Mouse (Mus musculus) R1 (cell line): ENCODE measurements around the gene Cadm1.

Source experiments
- DNase-seq: peaks from one replicate; pipeline ENCODE4 v3.0.0-alpha.2; 2018; ENCODE audit warnings: low read depth, low spot score

Cadm1 gene

DNA sequence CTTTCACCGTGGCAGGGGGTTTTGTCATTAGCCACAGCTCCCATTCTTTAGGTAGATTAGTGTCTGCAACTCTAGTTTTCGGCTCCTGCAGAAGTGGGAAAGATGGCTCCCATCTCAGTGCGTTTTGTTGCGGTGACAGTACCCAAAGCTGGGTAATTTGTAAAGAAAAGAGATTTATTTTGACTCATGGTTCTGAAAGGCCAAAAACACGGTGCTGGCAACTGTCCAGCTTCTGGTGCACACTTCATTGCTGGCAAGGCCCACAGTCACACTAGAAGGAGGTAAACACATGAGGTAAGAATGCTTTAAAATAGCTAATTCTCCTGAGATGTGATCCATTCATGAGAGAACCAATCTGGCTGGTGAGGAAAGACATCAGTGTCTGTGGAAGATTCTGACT lies 18.9 kb downstream of the Cadm1 start:
- DNase-seq = no peak

DNA sequence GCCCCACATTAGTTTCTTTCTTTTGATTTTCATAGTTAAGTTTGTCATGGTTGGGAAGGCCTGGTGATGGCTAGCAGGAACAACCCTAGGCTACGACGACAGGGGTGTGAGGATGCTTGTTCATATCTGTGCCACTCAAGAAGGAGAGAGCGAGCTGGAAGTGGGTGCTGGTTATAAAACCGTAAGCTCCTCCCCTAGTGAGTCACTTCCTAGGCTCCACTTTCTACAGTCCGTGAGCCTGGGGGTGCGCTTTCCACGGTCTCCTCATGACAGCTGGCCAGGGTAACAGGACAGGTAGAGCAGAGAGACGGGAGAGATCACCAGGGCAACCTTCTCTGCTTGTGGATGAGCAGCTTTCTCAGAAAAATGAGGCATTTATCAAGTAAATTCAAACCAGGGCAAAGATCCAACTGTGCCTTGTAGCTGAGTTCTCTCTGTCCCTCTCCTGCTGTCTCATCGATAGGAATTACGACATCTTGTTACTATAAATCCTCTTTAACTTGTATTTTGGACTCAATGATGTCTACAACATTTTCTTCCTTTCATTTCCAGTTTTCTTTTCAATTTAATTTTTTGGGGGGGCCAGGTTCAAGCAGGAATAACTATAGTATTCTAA lies 23.1 kb downstream of the Cadm1 start:
- no peak for DNase-seq

DNA sequence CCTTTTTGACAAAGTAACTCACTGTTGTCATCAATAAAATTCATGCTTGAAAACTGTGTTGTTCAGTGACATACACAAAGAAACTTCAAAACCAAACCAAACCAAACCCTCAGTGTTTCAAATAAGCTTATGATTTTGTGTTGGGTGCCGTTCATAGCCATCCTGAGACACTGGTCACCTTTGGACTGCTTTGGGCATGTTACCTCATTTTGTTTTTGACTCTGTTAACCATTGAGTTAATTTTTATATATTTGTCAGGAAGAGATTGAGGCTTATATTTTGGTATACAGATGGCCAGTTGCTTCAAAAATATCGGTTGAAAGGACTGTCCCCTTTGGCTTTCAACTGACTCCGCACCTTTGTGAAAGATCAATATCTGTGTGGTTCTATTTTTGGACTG lies 30.8 kb downstream of the Cadm1 start:
- no peak for DNase-seq

DNA sequence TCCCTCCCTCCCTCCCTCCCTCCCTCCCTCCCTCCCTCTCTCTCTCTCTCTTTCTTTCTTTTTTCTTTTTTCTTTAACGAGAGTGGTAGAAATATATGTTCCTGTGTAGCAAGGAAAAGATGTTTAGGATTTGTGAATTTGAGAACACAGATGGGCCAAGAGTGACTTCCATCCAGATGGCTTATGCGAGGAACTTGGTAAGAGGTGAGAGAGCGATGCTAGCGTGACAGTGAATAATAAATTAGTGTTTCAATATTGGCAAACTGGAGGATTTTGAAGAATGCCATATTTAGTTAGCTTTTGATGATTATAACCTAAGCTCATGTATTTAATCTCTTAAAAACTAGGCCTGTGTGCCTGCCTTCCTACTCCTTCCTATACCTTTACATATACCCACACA lies 31.6 kb downstream of the Cadm1 start:
- no peak for DNase-seq

DNA sequence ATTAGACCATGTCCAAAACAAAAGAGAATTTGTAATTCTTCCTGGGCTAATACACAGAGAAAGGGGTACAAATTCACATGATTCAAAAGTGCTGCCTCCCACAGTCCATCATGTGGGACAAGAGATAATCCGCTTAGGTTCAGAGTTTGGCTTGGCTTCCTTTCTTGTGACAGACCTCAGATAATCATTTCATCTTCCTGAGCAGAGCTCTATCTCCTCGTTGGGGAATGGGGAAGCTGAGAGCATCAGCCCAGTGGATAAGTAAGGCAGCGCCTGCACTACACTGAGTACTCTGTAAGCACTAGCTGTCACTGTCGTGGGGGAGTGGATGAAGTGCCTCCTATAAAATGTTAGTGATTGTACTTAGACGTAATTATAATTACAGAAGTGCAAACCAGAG lies 35.1 kb downstream of the Cadm1 start:
- DNase-seq = no peak

DNA sequence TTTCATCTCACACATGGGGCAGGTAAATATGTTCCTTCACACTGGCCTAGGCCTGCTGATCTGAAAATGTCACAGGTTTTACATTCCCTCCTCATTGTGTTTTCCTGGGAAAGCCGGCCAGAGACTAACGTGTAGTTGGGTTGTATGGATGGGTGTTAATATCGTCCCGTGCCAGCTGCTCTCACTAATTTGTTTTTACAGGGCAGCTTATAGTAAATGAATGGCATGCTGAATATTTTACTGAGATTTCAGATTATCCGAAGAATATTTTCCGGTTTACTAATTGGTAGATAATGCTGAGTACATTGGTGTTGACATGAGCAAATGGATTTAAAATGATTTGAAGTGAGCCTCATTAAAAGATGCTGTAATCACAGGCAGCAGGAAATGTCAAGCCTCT lies 37.9 kb downstream of the Cadm1 start:
- no peak for DNase-seq

DNA sequence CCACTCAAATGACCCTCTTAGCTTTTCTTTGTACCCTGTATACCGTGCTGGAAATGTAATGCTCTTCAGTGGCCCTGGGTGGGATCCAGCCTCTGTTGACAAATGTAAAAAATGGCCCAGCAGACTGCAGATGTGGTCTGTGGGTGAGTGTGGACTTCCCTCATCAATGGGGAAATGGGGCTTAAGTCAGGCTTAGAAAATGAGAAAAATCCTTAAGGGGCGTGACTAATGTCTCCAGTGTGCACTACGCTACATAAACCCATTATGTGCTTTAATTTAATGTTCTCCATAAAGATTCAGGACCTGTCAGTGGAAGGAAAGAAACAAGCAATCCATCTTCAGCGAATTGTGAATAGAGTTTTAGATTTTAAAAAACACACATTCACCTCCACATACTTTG lies 40.2 kb downstream of the Cadm1 start:
- DNase-seq = no peak

DNA sequence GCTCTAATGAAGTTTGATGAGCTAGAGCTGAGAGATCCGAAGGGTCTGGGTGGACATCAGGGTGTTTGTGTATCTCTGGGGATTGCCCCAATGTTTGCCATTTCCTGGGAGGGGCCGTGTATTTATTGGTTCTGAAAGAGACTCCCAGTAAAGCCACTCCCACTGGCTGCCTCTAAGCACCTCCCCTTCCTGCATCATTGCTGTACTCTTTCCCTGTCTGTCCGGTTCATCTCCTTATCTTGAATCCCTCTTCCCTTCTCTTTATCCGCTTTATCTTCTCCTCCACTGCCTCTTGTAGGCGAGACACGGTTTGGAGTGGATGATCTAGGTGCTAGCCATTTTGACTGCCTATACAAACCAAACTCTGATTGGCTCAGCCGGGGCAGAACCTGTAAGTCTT lies 41.5 kb downstream of the Cadm1 start:
- peak; percentile 77 for DNase-seq

DNA sequence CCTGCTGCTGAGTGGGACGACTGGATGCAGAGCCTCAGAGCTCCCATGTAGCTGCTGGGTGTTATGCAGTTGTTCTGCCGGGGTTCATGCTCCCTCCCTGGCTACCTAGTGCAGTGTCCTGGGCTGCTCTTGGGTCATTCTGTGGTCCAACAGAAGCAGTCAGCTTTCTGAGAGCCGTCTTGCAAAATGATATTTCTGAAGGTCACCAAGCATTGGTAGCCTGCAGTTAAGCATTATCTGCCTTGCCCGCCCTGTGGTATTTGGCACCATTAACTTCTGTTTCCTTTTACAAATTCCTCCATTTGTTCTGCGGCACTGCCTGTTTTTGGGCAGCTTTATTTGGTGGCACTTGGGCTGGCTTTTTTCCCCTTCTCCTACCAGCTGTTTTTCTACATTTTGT lies 42.2 kb downstream of the Cadm1 start:
- no peak for DNase-seq

DNA sequence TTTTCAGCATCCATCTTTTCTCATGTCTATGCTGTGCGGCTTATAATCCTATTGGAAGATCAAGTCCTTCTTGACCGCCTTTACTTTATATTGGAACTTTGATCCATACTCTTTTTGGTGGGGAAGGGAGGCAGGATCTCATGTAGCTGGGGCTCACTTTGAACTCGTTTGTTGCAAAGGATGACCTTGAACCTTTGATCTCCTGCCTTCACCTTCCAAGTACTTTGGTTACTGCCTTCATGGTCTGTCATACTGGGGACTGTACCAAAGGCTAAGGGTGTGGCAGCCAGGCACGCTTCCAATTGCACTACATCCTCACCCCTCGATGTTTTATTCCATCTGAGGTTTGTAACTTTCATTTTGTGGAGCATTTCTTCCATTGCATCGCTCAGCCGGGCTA lies 43.5 kb downstream of the Cadm1 start:
- peak; percentile 74 for DNase-seq

DNA sequence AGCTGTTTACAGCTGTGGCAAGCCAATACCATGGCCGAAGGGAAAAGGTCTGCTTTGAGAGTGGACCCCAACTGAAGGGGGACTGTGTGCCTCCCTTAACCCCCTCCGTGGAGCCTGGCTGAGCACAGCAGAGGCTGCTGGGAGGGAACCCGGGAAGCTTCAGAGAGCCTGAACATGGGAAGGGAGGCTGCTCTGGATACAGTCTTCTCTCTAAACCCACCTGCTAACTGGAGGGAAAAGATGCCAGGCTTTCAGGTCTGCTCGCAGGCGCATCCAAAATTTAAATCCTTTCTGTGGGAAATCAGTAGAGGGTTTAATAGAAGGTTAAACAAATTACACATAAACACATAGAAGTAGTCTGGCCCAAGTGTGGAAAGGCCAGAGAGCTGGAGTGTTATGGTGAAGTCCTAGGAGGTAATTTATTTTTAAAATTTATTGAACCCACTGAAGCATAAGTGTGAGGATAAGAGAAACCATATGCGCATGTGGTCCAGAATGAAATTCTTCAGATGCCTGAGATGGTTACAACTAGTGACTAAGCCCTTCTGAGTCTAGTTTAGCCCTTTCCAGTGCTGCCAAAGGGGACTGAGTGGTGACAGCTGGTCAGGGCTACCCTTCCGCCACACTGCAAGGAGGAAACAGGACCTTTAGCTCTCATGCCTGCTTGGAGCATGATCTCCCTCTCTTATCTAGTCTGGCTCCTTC lies 44.9 kb downstream of the Cadm1 start:
- peak; percentile 37 for DNase-seq

DNA sequence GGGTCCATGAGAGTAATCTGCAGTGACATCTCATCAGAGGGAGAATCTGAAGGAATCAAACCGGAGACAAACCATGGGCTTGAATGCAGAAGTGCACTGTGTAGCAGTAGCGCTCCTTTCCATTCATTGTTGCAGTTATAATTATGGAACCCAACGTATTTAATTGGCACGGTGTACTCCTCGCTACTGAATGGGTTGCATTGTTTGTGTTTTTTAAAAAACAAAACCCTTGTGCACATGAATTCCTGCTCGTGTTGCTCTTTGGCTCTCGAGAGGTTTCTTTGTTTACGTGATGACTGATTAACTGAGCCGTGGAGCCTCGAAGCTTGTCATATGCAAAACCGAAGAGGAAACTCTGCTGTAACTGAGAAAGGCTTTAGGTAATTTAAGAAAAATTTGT lies 45.8 kb downstream of the Cadm1 start:
- no peak for DNase-seq

DNA sequence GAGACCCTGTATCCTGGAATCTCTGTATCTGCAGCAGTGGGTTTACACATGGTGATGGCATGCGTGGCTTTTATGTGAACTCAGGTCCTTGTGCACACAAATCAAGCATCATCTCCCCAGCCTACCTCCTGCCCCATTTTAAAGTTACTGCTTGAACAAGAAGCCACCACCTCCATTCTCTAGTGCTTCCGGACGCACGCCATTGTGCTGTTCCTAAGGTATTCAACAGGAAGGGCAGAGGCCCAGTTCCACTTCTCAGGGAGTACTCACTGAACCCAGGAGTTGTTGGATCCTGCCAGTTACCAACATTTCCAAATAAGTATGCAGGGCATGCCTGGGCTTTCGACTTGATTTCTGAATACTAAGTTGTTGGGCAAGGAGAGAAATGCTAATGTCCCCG lies 49.5 kb downstream of the Cadm1 start:
- DNase-seq = peak; percentile 86

DNA sequence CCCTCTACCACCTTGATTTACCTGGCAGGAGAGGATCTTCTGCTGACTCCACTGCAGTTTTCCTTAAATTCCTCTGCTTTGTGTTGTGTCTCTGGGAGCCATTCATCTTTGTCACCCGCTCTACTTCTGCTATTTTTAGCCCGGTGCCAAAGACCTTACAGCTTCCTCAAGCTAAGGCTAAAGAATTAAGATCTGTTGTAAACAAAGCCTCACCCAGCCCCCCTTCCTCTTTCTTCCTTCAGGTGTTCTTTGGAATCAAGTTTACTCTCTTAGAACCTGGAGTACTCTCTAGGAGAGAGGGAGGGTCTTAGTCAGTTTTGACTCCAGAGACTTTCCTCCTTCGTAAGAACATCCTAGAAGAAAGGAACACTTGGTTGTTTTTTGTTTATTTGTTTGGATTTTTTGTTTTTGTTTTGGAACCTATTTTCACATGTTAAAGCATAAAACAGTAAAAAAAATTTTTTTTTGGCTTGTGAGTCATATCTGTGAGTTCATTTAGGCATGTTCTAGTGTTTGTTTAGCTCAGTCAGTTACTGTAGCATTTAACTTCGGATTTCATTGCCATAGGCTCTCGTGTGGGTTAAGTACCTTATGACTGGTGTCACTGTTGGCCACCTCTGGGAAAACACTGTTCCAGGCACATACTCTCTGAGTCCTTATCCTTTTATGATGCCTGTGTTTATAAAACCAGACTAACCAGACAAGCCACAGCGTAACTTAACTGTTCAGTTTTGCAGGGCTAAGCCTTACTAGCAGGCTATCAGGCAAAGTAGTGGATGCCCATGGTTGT lies 51.8 kb downstream of the Cadm1 start:
- peak; percentile 86 for DNase-seq

DNA sequence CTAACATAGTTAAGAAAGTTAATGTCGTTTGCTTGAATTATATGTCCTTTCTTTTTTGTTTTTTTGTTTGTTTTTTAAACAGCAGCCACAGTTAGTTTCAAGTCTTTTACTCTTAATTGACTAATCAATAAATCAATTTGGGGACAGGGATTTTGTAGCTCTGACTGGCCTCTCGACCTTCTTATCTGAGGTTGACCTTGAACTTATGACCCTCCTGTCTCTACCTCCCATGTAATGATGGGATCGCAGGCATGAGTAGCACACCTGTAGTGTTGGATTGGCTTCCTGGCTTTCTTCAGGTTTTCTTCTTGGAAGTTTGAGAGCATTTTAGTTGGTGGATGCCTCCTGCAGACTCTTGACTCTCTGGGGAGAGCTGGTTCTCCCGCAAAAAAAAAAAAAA lies 53.3 kb downstream of the Cadm1 start:
- peak; percentile 79 for DNase-seq

DNA sequence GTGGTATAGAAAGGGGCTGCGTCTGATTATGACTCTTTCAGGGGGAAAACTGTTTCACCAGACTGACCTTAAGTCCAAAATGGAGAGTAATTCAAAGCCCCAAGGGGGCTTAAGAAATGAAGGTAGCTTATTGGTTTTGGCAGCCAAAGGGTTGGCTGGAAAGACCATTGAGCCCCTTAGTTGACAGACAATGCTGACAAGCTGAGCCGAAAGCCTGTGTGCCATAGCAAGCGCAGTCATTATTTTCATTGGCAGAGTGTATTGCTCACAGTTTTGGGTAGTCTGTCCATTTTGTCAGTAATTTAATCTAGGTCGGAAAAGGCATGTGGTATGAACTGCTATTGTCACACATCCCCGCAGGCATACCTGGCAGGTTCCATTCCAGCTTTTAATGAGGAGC lies 56.2 kb downstream of the Cadm1 start:
- no peak for DNase-seq

DNA sequence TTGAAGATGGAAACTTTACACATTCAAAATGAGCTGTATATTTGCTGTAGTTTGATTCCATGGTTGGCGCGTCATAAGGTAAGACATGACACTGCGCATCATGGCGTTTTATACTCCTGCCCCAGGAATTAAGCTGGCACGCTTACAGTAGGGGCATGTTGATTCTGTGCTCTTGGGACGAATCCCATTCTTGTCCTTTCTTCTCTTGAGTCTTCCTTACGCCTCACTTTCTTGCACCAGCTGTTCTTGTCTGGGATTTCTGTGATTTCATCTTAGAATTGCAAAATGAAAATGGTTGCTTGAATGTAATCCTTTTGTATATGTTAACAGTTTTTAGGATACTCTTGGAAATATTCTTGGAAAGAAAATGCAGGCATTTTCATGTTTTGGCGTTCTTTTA lies 56.9 kb downstream of the Cadm1 start:
- no peak for DNase-seq

DNA sequence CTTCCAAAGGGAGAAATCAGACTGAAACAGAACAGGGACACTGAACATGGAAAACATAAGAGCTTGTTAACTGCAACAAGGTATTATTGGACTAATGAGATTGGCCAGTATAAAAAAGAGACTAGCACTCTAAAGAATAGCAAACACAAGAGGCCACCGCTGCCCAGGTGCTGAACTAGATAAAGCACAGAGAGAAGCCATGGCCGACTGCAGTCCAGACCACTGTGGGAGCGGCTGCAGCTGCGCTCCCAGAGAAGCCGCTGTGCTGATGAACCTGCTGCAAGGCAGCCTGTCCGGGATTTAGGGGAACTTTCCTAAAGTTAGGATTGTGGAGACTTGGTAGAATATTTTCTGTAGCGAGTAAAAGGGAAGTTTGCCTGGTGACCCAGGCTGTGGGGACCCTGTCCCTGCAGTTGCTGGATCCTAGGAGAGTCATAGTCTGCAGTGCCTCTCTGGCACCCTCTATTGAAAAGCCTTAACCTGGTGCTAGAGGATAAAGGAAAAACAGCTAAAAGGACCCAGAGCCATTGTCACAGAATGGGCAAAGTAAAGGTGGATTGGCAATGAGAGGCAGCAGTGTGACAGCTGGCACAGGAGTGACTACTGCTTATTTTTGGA lies 57.7 kb downstream of the Cadm1 start:
- DNase-seq = peak; percentile 80

DNA sequence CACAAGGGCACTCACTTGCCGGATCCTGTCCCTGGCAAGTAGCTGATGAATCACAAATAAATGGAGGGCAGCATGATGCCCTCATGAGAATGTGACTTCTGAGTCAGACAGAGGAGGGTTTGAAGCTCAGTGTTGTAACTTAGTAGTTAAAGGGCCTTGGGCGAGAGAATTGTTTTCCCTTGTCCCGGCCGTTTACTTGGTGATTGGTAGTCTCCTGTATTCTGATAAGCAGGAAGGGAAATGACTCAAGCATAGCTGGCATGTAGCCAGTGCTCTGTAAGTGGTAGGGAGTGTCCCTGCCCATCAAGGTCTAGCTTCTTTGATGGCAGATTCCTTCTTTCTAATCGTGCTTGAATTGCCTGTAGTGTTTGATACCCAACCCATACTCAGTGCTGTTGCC lies 59.9 kb downstream of the Cadm1 start:
- DNase-seq = peak; percentile 33

DNA sequence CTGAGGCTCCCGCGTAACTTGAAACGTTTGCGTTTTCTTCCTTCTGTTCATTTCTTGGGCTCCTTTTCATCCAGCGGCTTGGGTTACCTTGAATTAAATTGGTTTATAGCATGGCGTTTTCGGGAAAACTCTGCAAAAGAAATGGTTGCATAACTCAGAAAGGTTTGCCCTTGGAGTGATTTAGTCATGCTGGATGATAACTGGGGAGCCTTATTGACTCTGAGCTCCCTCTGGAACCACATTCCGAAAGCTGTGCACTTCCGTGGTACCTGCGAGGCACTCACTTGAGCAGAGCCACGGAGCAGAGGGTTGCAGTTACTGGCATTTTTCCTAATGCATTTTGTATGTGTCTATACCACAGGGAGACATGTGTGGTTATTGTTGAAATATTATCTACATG lies 71.6 kb downstream of the Cadm1 start:
- no peak for DNase-seq

DNA sequence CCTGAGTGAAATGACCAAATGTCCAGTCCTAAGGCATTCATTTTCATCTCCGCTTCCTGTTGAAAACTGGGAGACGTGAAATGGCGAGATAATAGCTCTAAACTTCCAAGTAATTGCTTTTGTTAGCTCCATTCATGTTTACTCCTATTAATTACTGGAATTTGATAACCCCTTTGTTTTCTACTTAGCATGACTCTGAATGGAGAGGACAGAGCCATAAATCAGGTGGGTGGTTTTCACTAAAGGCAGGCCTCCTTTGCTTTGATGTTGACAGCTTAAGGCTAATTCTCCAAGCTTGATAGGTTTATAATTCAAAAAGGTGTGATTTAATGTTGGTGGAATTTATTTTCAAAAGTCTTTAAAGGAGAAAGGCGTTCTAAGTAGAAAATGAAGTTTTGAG lies 74.0 kb downstream of the Cadm1 start:
- no peak for DNase-seq

DNA sequence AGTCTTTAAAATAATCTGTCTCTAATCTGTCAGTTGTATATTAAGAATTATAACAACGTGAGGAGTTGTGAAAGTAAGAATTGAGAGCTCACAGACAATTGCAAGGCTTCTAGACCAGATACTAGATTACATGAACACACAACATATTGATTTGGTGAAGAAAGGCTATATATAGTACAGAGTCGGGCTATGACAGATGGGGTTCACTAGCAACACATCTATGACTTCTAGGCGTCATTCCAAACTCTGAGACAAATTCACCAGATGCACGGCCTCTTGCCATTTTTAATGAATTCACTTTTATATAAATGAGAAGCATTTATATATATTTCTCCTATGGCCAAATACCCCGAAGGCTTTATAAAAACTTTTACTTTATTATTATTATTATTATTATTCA lies 75.7 kb downstream of the Cadm1 start:
- DNase-seq = no peak

DNA sequence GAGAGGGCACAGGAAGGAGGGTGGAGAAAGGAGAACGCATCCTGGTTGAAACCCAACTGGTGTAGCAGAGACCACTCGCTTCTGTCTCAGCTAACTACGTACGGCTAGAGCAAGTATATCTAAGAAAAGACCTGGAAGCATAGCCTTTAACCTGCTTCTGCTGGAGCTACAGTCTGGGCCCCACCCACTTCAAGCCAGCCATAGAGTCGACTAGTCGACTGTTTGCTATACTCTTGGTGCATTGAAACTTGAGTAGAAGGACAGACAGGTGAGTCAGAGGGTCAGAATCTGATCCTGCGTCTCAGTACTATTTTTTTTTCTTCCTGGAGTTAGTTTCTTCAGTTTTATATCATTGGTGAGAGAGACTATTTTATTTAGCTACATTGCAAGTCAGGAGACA lies 78.5 kb downstream of the Cadm1 start:
- no peak for DNase-seq
